Mouse (Mus musculus) embryonic facial prominence, embryonic 12.5 days (tissue): Measurements from ENCODE around the gene Kcnk12. TPM values are rescaled to one million over a fixed set of nuclear protein-coding genes. Genes with fewer than 3 reads are reported as not detected.

Experiments
- ATAC-seq: fragments of 200-750 bp; cut with Nextera tagmentation; 2 replicates; pipeline ENCODE4 v1.8.0; 2017; ENCODE audit not compliant: insufficient number of reproducible peaks, insufficient read depth, low FRiP score, low TSS enrichment
- H3K27ac ChIP-seq: fragments of 300-500 bp; sonication (generic); 2 replicates; pipeline ENCODE4 v1.5.1; 2016; ENCODE audit warnings: mild to moderate bottlenecking
- H3K27me3 ChIP-seq: fragments of 300-500 bp; sonication (generic); 2 replicates; pipeline ENCODE4 v1.6.1; 2016; ENCODE audit warnings: mild to moderate bottlenecking, moderate library complexity
- H3K36me3 ChIP-seq: fragments of 300-500 bp; sonication (generic); 2 replicates; pipeline ENCODE4 v1.6.1; 2016; ENCODE audit warnings: mild to moderate bottlenecking
- H3K4me1 ChIP-seq: fragments of 300-500 bp; sonication (generic); 2 replicates; pipeline ENCODE4 v1.6.1; 2016
- H3K4me2 ChIP-seq: fragments of 300-500 bp; sonication (generic); replicated peaks from 2 replicates; pipeline ENCODE4 v1.6.1; 2016; ENCODE audit warnings: mild to moderate bottlenecking, moderate library complexity
- H3K4me3 ChIP-seq: fragments of 300-500 bp; sonication (generic); 2 replicates; pipeline ENCODE4 v1.5.1; 2016; ENCODE audit warnings: mild to moderate bottlenecking
- H3K9ac ChIP-seq: fragments of 300-500 bp; sonication (generic); 2 replicates; pipeline ENCODE4 v1.6.1; 2016; ENCODE audit warnings: mild to moderate bottlenecking, moderate library complexity
- H3K9me3 ChIP-seq: fragments of 300-500 bp; sonication (generic); 2 replicates; pipeline ENCODE4 v1.6.1; 2016; ENCODE audit warnings: mild to moderate bottlenecking, moderate library complexity
- WGBS: fragments of 180-500 bp; shearing (Covaris S2); methylation state at CpG from one replicate; pipeline ENCODE4 v1.1.7; 2016; 5-methylcytosine and 5-hydroxymethylcytosine counted together
- polyA plus RNA-seq: library from polyadenylated mRNA; unstranded; fragments of >200 nt; fragmentation: Nextera tagmentation; extraction: Ambion mirVana; gene quantifications from 2 replicates; pipeline ENCODE4 v1.2.1, GENCODE M21; 2016

The Kcnk12 gene
- polyA plus RNA-seq: 0.45 and 0.55 TPM in 2 replicates

- Histone ChIP-seq H3K4me3 (peak within 1 kb of the TSS; percentile 45), H3K27me3 (peaks cover 70% of the 10 kb centered on the region), H3K36me3 (no peaks in the 10 kb centered on the region), H3K4me1 (peaks cover 15% of the 10 kb centered on the region), H3K9me3 (no peaks in the 10 kb centered on the region), H3K4me2 (peak within 1 kb of the TSS; percentile 94), H3K9ac (0 out of 2 replicates have a peak within 1 kb of the TSS, but pooled peaks have one; percentile 8), H3K27ac (no peak within 1 kb of the TSS)
- ATAC-seq: peak; percentile 68
- under 1% methylated on average over 44 of the region's 46 CpGs for WGBS
Observed at GRCm38 (mm10) chr17:87797688-87798291, at the start of gene Kcnk12. TSS of gene Kcnk12 (minus strand) at chr17:87797994.

GRCm38 (mm10) chr17:87842156-87842555 is 44.4 kb upstream of the Kcnk12 start:
- H3K27me3 ChIP-seq: no peaks in the 10 kb centered on the region
- no peak overlapping the region for H3K4me3 ChIP-seq
- no peak overlapping the region for H3K9ac ChIP-seq
- no peaks in the 10 kb centered on the region for H3K4me1 ChIP-seq
- no peak overlapping the region for H3K27ac ChIP-seq
- no peaks in the 10 kb centered on the region for H3K36me3 ChIP-seq
- WGBS: 82% methylated on average over 5 of the region's 5 CpGs
- ATAC-seq: no peak
- H3K9me3 ChIP-seq: peaks cover 5% of the 10 kb centered on the region; the same call in 1 of the 2 replicates
- H3K4me2 ChIP-seq: no peak overlapping the region

DNA sequence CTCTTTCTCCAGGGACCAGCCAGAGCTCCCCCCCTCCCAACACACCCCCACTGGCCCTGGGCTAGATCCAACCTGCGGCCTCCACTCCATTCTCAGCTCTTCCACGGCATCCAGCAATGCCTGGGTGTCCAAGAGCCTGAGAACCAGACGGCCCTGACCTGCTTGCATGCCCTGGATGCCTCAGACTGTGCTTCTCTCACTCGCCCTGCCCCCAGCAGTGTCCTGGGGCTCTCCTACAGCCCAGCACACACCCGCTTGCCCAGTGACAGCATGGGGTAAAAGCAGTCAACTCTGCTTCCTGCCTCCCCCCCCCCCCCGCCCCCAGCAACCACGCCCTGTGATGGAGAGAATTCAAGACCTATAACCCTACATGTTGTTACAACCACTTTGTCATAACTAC is 42.3 kb upstream of the Kcnk12 start:
- Histone ChIP-seq H3K4me2 (no peak overlapping the region), H3K4me1 (no peaks in the 10 kb centered on the region), H3K9me3 (peaks cover 5% of the 10 kb centered on the region; the same call in 1 of the 2 replicates), H3K9ac (no peak overlapping the region), H3K27ac (no peak overlapping the region), H3K4me3 (no peak overlapping the region), H3K27me3 (no peaks in the 10 kb centered on the region), H3K36me3 (no peaks in the 10 kb centered on the region)
- no peak for ATAC-seq
- WGBS: 54% methylated on average over 7 of the region's 7 CpGs

GRCm38 (mm10) chr17:87834850-87835249 is 37.1 kb upstream of the Kcnk12 start:
- Histone ChIP-seq H3K4me1 (no peaks in the 10 kb centered on the region), H3K36me3 (no peaks in the 10 kb centered on the region), H3K9ac (no peak overlapping the region), H3K4me3 (no peak overlapping the region), H3K9me3 (no peaks in the 10 kb centered on the region), H3K27me3 (no peaks in the 10 kb centered on the region), H3K27ac (no peak overlapping the region), H3K4me2 (no peak overlapping the region)
- WGBS: 26% methylated on average over 8 of the region's 8 CpGs
- ATAC-seq: no peak

DNA sequence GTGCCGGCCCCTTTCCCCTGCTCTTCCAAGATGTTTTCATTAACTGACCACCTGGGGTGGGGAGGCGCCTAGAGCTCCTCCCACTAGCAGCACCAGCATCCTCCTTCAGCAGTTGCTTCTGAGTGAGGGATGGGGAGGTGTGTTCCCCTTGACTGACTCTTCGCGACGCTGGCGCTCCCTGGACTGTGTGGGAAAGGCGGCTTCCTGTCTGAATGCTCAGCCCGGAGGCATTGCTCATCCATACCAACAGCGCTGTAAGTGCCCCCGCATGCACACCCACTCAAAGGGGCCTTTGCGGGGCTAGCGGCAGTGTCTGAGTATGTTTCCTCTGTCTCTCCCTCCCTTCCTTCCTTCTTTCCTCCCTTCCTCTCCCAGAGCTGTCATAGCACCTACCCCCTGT is 29.1 kb upstream of the Kcnk12 start:
- no peak for ATAC-seq
- H3K4me3 ChIP-seq: no peak overlapping the region
- no peak overlapping the region for H3K4me2 ChIP-seq
- peaks cover 6% of the 10 kb centered on the region for H3K4me1 ChIP-seq
- no peaks in the 10 kb centered on the region for H3K9me3 ChIP-seq
- WGBS: 25% methylated on average over 12 of the region's 12 CpGs
- no peak overlapping the region for H3K9ac ChIP-seq
- peaks cover 16% of the 10 kb centered on the region for H3K27me3 ChIP-seq
- H3K36me3 ChIP-seq: no peaks in the 10 kb centered on the region
- no peak overlapping the region for H3K27ac ChIP-seq

GRCm38 (mm10) chr17:87826036-87826560 is 28.3 kb upstream of the Kcnk12 start:
- Histone ChIP-seq H3K36me3 (no peaks in the 10 kb centered on the region), H3K4me3 (no peak overlapping the region), H3K4me1 (peaks cover 6% of the 10 kb centered on the region), H3K9ac (no peak overlapping the region), H3K9me3 (no peaks in the 10 kb centered on the region), H3K27ac (no peak overlapping the region), H3K27me3 (peaks cover 16% of the 10 kb centered on the region), H3K4me2 (peak overlapping the region; percentile 28)
- 28% methylated on average over 23 of the region's 23 CpGs for WGBS
- no peak for ATAC-seq

- Histone ChIP-seq H3K9ac (no peak overlapping the region), H3K4me2 (no peak overlapping the region; the same call in 1 of the 2 replicates), H3K9me3 (no peaks in the 10 kb centered on the region), H3K27me3 (peaks cover 16% of the 10 kb centered on the region), H3K4me1 (peaks cover 6% of the 10 kb centered on the region), H3K4me3 (no peak overlapping the region), H3K27ac (no peak overlapping the region), H3K36me3 (no peaks in the 10 kb centered on the region)
- ATAC-seq: no peak
- 42% methylated on average over 4 of the region's 5 CpGs for WGBS
Observed at GRCm38 (mm10) chr17:87825454-87826008, 27.7 kb upstream of the Kcnk12 start.

GRCm38 (mm10) chr17:87823031-87823430 is 25.2 kb upstream of the Kcnk12 start:
- ATAC-seq: no peak
- H3K4me1 ChIP-seq: peaks cover 6% of the 10 kb centered on the region
- H3K27me3 ChIP-seq: peaks cover 16% of the 10 kb centered on the region
- peaks cover 7% of the 10 kb centered on the region; the same call in 1 of the 2 replicates for H3K9me3 ChIP-seq
- no peaks in the 10 kb centered on the region for H3K36me3 ChIP-seq
- no peak overlapping the region for H3K27ac ChIP-seq
- 80% methylated on average over 3 of the region's 3 CpGs for WGBS
- H3K9ac ChIP-seq: no peak overlapping the region
- H3K4me2 ChIP-seq: no peak overlapping the region
- no peak overlapping the region for H3K4me3 ChIP-seq

DNA sequence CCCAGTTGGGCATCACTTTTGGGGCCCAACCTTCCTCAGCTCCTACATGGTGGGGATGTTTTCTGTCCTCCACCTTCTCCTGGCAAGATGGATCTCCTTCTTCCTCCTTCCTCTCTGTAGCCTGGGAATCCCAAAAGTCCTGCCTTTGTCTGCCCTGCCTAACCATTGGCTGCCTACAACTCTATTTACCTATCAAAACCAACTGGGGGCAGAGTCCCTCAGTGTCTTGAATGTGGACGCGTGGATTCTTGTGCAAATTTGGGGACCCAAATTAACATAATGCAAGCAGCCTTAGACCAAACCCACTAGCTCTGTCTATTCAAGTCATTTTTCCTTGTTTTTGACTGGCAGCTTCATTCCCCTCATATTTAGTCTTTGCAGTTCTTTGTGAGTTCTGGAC is 11.8 kb upstream of the Kcnk12 start:
- no peaks in the 10 kb centered on the region for H3K27me3 ChIP-seq
- no peak for ATAC-seq
- no peak overlapping the region for H3K27ac ChIP-seq
- H3K9ac ChIP-seq: no peak overlapping the region
- no peaks in the 10 kb centered on the region for H3K9me3 ChIP-seq
- H3K4me1 ChIP-seq: no peaks in the 10 kb centered on the region
- H3K4me3 ChIP-seq: no peak overlapping the region
- no peak overlapping the region for H3K4me2 ChIP-seq
- WGBS: 72% methylated on average over 2 of the region's 2 CpGs
- H3K36me3 ChIP-seq: no peaks in the 10 kb centered on the region

DNA sequence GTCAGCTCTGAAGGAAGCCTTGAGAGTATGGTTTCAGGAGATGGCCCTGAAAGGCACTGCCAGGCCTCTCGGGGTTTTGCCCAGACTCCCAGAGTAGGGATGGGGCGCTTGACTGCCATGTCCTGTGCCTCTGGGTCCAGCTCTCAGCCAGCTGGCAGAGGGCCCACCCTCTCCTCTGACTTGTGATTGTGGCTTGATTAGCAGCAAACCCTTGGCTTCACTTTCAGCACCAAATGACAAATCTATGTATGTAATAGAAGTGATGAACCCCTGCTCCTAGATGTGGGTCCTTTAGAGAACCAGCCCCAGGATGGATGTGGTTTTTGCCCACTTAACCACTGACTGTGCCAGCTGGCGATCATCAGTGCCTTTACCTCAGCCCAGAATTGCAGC is 2.1 kb upstream of the Kcnk12 start:
- H3K36me3 ChIP-seq: no peaks in the 10 kb centered on the region
- no peak overlapping the region for H3K27ac ChIP-seq
- no peak overlapping the region for H3K4me3 ChIP-seq
- WGBS: 80% methylated on average over 3 of the region's 3 CpGs
- no peak overlapping the region for H3K4me2 ChIP-seq
- H3K9me3 ChIP-seq: no peaks in the 10 kb centered on the region
- no peak overlapping the region for H3K9ac ChIP-seq
- H3K27me3 ChIP-seq: peaks cover 66% of the 10 kb centered on the region
- peaks cover 15% of the 10 kb centered on the region for H3K4me1 ChIP-seq
- no peak for ATAC-seq

- no peak overlapping the region for H3K4me2 ChIP-seq
- H3K9ac ChIP-seq: no peak overlapping the region
- ATAC-seq: no peak
- H3K4me3 ChIP-seq: no peak overlapping the region
- H3K4me1 ChIP-seq: peaks cover 15% of the 10 kb centered on the region
- H3K27me3 ChIP-seq: peaks cover 70% of the 10 kb centered on the region
- 56% methylated on average over 13 of the region's 13 CpGs for WGBS
- H3K9me3 ChIP-seq: no peaks in the 10 kb centered on the region
- H3K36me3 ChIP-seq: no peaks in the 10 kb centered on the region
- no peak overlapping the region for H3K27ac ChIP-seq
Observed at GRCm38 (mm10) chr17:87799212-87799947, 1.6 kb upstream of the Kcnk12 start.
